Mouse (Mus musculus) hindbrain, embryonic 12.5 days (tissue): Measurements from ENCODE around the gene Oas1e. TPM values are rescaled to one million over a fixed set of nuclear protein-coding genes. Genes with fewer than 3 reads are reported as not detected.

Source experiments
- ATAC-seq: fragments of 200-750 bp; cut with Nextera tagmentation; 2 replicates; pipeline ENCODE4 v1.8.0; 2017; ENCODE audit warnings: moderate TSS enrichment; ENCODE audit not compliant: low FRiP score
- H3K27ac ChIP-seq: fragments of 300-500 bp; sonication (generic); 2 replicates; pipeline ENCODE4 v1.5.1; 2016; ENCODE audit warnings: mild to moderate bottlenecking
- H3K27me3 ChIP-seq: fragments of 300-500 bp; sonication (generic); 2 replicates; pipeline ENCODE4 v1.6.1; 2016; ENCODE audit warnings: mild to moderate bottlenecking
- H3K36me3 ChIP-seq: fragments of 300-500 bp; sonication (generic); 2 replicates; pipeline ENCODE4 v1.6.1; 2016; ENCODE audit warnings: mild to moderate bottlenecking
- H3K4me1 ChIP-seq: fragments of 300-500 bp; sonication (generic); 2 replicates; pipeline ENCODE4 v1.6.1; 2016
- H3K4me2 ChIP-seq: fragments of 300-500 bp; sonication (generic); replicated peaks from 2 replicates; pipeline ENCODE4 v1.6.1; 2016; ENCODE audit warnings: mild to moderate bottlenecking
- H3K4me3 ChIP-seq: fragments of 300-500 bp; sonication (generic); 2 replicates; pipeline ENCODE4 v1.5.1; 2016; ENCODE audit warnings: mild to moderate bottlenecking
- H3K9ac ChIP-seq: fragments of 300-500 bp; sonication (generic); 2 replicates; pipeline ENCODE4 v1.6.1; 2016; ENCODE audit warnings: mild to moderate bottlenecking, moderate library complexity
- H3K9me3 ChIP-seq: fragments of 300-500 bp; sonication (generic); replicated peaks from 2 replicates; pipeline ENCODE4 v1.6.1; 2016; ENCODE audit warnings: mild to moderate bottlenecking
- WGBS: fragments of 180-500 bp; shearing (Covaris S2); methylation state at CpG from one replicate; pipeline ENCODE4 v1.1.7; 2016; 5-methylcytosine and 5-hydroxymethylcytosine counted together
- polyA plus RNA-seq: library from polyadenylated mRNA; unstranded; fragments of >200 nt; fragmentation: Nextera tagmentation; extraction: Ambion mirVana; gene quantifications from 2 replicates; pipeline ENCODE4 v1.2.1, GENCODE M21; 2016

The Oas1e gene
- polyA plus RNA-seq, 1 experiment from 2014 or later, result 0.26 TPM

- WGBS, result 78% methylated on average over 8 of the region's 8 CpGs
- H3K36me3 ChIP-seq, result no peaks in the 10 kb centered on the region
- no peak for ATAC-seq
These were observed 30.3 kb downstream of the Oas1e start for GRCm38 (mm10) chr5:120765010-120765409.

DNA sequence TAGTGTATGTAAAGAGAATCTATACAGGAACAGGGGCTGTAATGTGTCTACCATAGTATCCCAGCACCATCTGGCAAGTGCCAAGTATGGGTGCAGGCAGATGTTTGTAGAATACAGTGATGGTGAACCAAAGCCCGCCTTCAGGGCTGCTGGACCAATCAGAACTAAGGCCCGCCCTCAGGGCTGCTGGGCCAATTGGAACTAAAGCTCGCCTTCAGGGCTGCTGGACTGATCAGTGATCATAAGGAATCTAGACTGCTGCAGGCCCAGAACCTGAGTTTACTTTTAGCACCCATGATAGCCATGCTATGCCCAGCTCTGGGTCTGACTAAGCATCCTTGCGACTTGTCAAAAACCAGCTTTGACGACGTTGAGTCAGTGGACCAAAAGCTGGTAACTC lies 33.4 kb downstream of the Oas1e start:
- Histone ChIP-seq H3K27ac (no peak overlapping the region), H3K4me3 (no peak overlapping the region), H3K9me3 (no peaks in the 10 kb centered on the region), H3K27me3 (peaks cover 5% of the 10 kb centered on the region; the same call in 1 of the 2 replicates), H3K4me1 (no peaks in the 10 kb centered on the region), H3K36me3 (no peaks in the 10 kb centered on the region), H3K9ac (no peak overlapping the region), H3K4me2 (no peak overlapping the region)
- WGBS, result 25% methylated on average over 6 of the region's 6 CpGs
- no peak; the same call in 1 of the 2 replicates for ATAC-seq

More at GRCm38 (mm10) chr5:120765010-120765409, 30.3 kb downstream of the Oas1e start:
- no peak overlapping the region for H3K9ac ChIP-seq
- H3K27ac ChIP-seq, result no peak overlapping the region
- H3K4me3 ChIP-seq, result no peak overlapping the region
- H3K4me2 ChIP-seq, result no peak overlapping the region
- H3K4me1 ChIP-seq, result no peaks in the 10 kb centered on the region
- H3K27me3 ChIP-seq, result no peaks in the 10 kb centered on the region
- no peaks in the 10 kb centered on the region for H3K9me3 ChIP-seq

DNA sequence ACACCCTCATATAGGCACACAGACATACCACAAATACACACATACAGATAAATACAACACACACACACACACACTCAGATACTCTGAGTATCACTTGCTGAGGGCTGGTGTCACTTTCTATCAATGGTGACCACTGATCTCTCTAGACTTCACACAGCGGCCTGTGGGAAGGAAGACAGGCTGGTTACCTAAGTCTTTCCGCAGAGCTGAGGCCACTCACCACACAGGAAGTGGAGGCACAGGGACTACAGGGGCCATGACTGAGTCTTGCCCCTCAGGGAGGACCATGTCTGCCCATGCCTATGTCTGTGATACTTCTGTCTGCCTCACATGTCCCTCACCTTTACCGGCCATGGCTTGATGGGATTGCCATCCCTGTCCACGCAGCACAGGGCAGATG lies 41.1 kb downstream of the Oas1e start:
- WGBS, result 88% methylated on average over 4 of the region's 4 CpGs
- H3K27me3 ChIP-seq, result peaks cover 2% of the 10 kb centered on the region; the same call in 1 of the 2 replicates
- no peak overlapping the region for H3K4me3 ChIP-seq
- H3K4me2 ChIP-seq, result no peak overlapping the region
- H3K4me1 ChIP-seq, result no peaks in the 10 kb centered on the region
- no peak overlapping the region for H3K9ac ChIP-seq
- no peaks in the 10 kb centered on the region for H3K36me3 ChIP-seq
- H3K9me3 ChIP-seq, result no peaks in the 10 kb centered on the region
- H3K27ac ChIP-seq, result no peak overlapping the region
- ATAC-seq, result no peak

- Histone ChIP-seq H3K4me3 (no peak overlapping the region), H3K36me3 (no peaks in the 10 kb centered on the region), H3K4me2 (no peak overlapping the region), H3K9me3 (no peaks in the 10 kb centered on the region), H3K4me1 (no peaks in the 10 kb centered on the region), H3K9ac (no peak overlapping the region), H3K27ac (no peak overlapping the region), H3K27me3 (0 out of 2 replicates have a peak, but pooled peaks cover 2% of the 10 kb centered on the region)
- 78% methylated on average over 3 of the region's 3 CpGs for WGBS
- ATAC-seq, result no peak
These were observed 42.5 kb downstream of the Oas1e start for GRCm38 (mm10) chr5:120752786-120753185.

DNA sequence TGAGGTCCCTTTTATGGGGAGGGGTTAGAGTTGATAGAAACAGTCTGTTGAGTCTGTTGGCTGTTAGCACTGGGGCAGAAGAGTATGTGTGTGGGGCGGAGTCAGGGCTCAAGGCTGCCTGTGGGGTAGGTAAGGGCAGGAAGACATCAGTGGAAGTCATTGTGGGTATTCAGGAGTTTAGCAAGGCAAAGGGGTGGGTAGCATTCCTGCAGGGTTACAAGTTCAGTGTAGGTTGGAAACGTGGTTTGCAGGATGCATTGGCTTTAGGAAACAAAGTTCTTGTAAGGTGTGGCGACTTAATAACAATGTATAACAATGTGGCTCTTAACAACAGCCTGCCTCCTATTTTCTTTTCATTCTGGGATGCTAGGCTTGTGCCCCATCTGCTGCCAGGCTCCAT lies 44.1 kb downstream of the Oas1e start:
- no peak for ATAC-seq
- no peaks in the 10 kb centered on the region for H3K4me1 ChIP-seq
- H3K27me3 ChIP-seq, result 0 out of 2 replicates have a peak, but pooled peaks cover 2% of the 10 kb centered on the region
- H3K4me3 ChIP-seq, result no peak overlapping the region
- H3K27ac ChIP-seq, result no peak overlapping the region
- no peaks in the 10 kb centered on the region for H3K9me3 ChIP-seq
- H3K9ac ChIP-seq, result no peak overlapping the region
- no peaks in the 10 kb centered on the region for H3K36me3 ChIP-seq
- 78% methylated on average over 3 of the region's 3 CpGs for WGBS
- H3K4me2 ChIP-seq, result no peak overlapping the region

- no peak within 1 kb of the TSS for H3K4me3 ChIP-seq
- 67% methylated on average over 5 of the region's 5 CpGs for WGBS
These were observed 45.6 kb downstream of the Oas1e start, which contains the start of gene Oas2 for GRCm38 (mm10) chr5:120749688-120750087. Gene Oas2, minus strand, starts transcription at chr5:120749853.

DNA sequence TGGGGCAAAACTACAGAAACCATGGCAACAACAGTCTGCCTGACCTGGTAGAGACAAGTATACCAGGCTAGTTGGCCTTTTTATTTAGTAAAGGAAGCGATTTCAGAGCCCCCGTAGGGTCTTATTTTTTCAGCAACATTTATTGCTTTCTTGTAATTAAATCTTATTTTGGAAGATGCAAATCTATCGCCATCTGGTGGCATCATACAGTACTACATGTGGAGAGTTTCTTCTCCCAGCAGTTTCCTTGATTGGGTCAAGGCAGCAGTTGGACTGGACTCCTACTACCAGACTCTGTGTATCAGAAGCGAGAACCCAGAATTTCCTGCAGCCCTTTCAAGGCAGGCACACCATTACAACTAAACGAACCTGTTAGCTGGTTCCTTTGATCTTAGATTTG lies 48.9 kb downstream of the Oas1e start:
- no peak for ATAC-seq
- WGBS, result 20% methylated on average over 5 of the region's 5 CpGs
- H3K27ac ChIP-seq, result no peak overlapping the region
- H3K9me3 ChIP-seq, result no peaks in the 10 kb centered on the region
- H3K27me3 ChIP-seq, result peaks cover 3% of the 10 kb centered on the region; the same call in 1 of the 2 replicates
- no peak overlapping the region for H3K4me3 ChIP-seq
- no peak overlapping the region for H3K4me2 ChIP-seq
- no peaks in the 10 kb centered on the region for H3K4me1 ChIP-seq
- no peaks in the 10 kb centered on the region for H3K36me3 ChIP-seq
- no peak overlapping the region for H3K9ac ChIP-seq

More at GRCm38 (mm10) chr5:120749688-120750087, 45.6 kb downstream of the Oas1e start, which contains the start of gene Oas2:
- Histone ChIP-seq H3K4me1 (no peaks in the 10 kb centered on the region), H3K9me3 (no peaks in the 10 kb centered on the region), H3K27ac (no peak within 1 kb of the TSS), H3K27me3 (no peaks in the 10 kb centered on the region), H3K4me2 (no peak within 1 kb of the TSS), H3K36me3 (no peaks in the 10 kb centered on the region), H3K9ac (no peak within 1 kb of the TSS)
- no peak for ATAC-seq

GRCm38 (mm10) chr5:120742125-120742524 lies 53.2 kb downstream of the Oas1e start:
- Histone ChIP-seq H3K4me1 (no peaks in the 10 kb centered on the region), H3K27me3 (peaks cover 3% of the 10 kb centered on the region; the same call in 1 of the 2 replicates), H3K27ac (no peak overlapping the region), H3K9me3 (no peaks in the 10 kb centered on the region), H3K9ac (no peak overlapping the region), H3K36me3 (no peaks in the 10 kb centered on the region), H3K4me3 (no peak overlapping the region), H3K4me2 (no peak overlapping the region)
- WGBS, result 36% methylated on average over 4 of the region's 4 CpGs
- ATAC-seq, result no peak

Other genes with a start within 250 kb of the Oas1e start
- gene Tpcn1, start 206.9 kb downstream of the Oas1e start, polyA plus RNA-seq, result 18.4 and 19.2 TPM in 2 replicates
- gene Iqcd, start 206.5 kb downstream of the Oas1e start, polyA plus RNA-seq, result 1.9 and 2.5 TPM in 2 replicates
- gene Rita1, start 182.9 kb downstream of the Oas1e start, polyA plus RNA-seq, result 16.8 and 19.2 TPM in 2 replicates
- gene Ddx54, start 182.8 kb downstream of the Oas1e start, polyA plus RNA-seq, result 53.2 and 53.6 TPM in 2 replicates
- gene Cfap73, start 161.3 kb downstream of the Oas1e start, polyA plus RNA-seq, result 0.56 and 0.77 TPM in 2 replicates
- gene Rasal1, start 146.7 kb downstream of the Oas1e start, polyA plus RNA-seq, result 0.06 and 0.38 TPM in 2 replicates
- gene Dtx1, start 83.6 kb downstream of the Oas1e start, polyA plus RNA-seq, result 23.0 and 25.6 TPM in 2 replicates
- 0.30 TPM in 1 of 2 replicates, not detected in the other for gene Oas2, start 45.7 kb downstream of the Oas1e start, polyA plus RNA-seq
- 0.22 and 0.23 TPM in 2 replicates for gene Oas3, start 17.9 kb downstream of the Oas1e start, polyA plus RNA-seq
- 0.42 and 0.62 TPM in 2 replicates for gene Oas1c, start 17.0 kb upstream of the Oas1e start, polyA plus RNA-seq
- not detected in 2 replicates for gene Oas1f, start 51.8 kb upstream of the Oas1e start, polyA plus RNA-seq
- gene Oas1h, start 65.9 kb upstream of the Oas1e start, polyA plus RNA-seq, result not detected in 2 replicates
- gene Oas1g, start 92.1 kb upstream of the Oas1e start, polyA plus RNA-seq, result not detected in 2 replicates
- gene Oas1a, start 112.0 kb upstream of the Oas1e start, polyA plus RNA-seq, result 0.96 and 1.2 TPM in 2 replicates
- gene Oas1d, start 119.0 kb upstream of the Oas1e start, polyA plus RNA-seq, result not detected in 2 replicates
- gene Rph3a, start 214.6 kb upstream of the Oas1e start, polyA plus RNA-seq, result 6.7 and 8.8 TPM in 2 replicates